Mouse (Mus musculus) stomach, embryonic 16.5 days (tissue): Measurements from ENCODE around the gene Hic2. TPM values are rescaled to one million over a fixed set of nuclear protein-coding genes. Genes with fewer than 3 reads are reported as not detected.

Source experiments
- ATAC-seq: fragments of 200-750 bp; cut with Nextera tagmentation; 2 replicates; pipeline ENCODE4 v1.8.0; 2017; ENCODE audit warnings: moderate number of reproducible peaks, moderate TSS enrichment; ENCODE audit not compliant: insufficient read depth, low FRiP score
- H3K27ac ChIP-seq: fragments of 300-500 bp; sonication (generic); 2 replicates; pipeline ENCODE4 v1.5.1; 2014; ENCODE audit warnings: low read length
- H3K27me3 ChIP-seq: fragments of 300-500 bp; sonication (generic); 2 replicates; pipeline ENCODE4 v1.6.1; 2014; ENCODE audit warnings: low read length, control low read depth, mixed read lengths; ENCODE audit not compliant: control insufficient read depth, insufficient read depth
- H3K36me3 ChIP-seq: fragments of 300-500 bp; sonication (generic); 2 replicates; pipeline ENCODE4 v1.6.1; 2014; ENCODE audit warnings: low read length; ENCODE audit not compliant: control insufficient read depth, insufficient read depth
- H3K4me1 ChIP-seq: fragments of 300-500 bp; sonication (generic); 2 replicates; pipeline ENCODE4 v1.6.1; 2014; ENCODE audit warnings: low read length, control low read depth, mixed read lengths; ENCODE audit not compliant: control insufficient read depth, insufficient read depth
- H3K4me2 ChIP-seq: fragments of 300-500 bp; sonication (generic); 2 replicates; pipeline ENCODE4 v1.6.1; 2014; ENCODE audit warnings: low read depth, low read length, mixed read lengths
- H3K4me3 ChIP-seq: fragments of 300-500 bp; sonication (generic); replicated peaks from 2 replicates; pipeline ENCODE4 v1.5.1; 2014; ENCODE audit warnings: mild to moderate bottlenecking, low read length
- H3K9ac ChIP-seq: fragments of 300-500 bp; sonication (generic); 2 replicates; pipeline ENCODE4 v1.6.1; 2014; ENCODE audit warnings: low read length
- H3K9me3 ChIP-seq: fragments of 300-500 bp; sonication (generic); replicated peaks from 2 replicates; pipeline ENCODE4 v1.6.1; 2016; ENCODE audit warnings: low read length, control low read depth; ENCODE audit not compliant: control insufficient read depth
- WGBS: fragments of 180-500 bp; shearing (Covaris S2); extraction: QIAGEN DNeasy Blood & Tissue Kit; methylation state at CpG from one replicate; pipeline ENCODE4 v1.1.7; 2014; 5-methylcytosine and 5-hydroxymethylcytosine counted together
- polyA plus RNA-seq: library from polyadenylated mRNA; unstranded; fragments of >200 nt; fragmentation: Nextera tagmentation; extraction: Ambion mirVana; gene quantifications from 2 replicates; pipeline ENCODE4 v1.2.1, GENCODE M21; 2015

The Hic2 gene
- polyA plus RNA-seq, 1 experiment from 2014 or later: 4.5 TPM

- Histone ChIP-seq H3K4me2 (no peak overlapping the region), H3K27me3 (no peaks in the 10 kb centered on the region), H3K27ac (no peak overlapping the region), H3K9ac (no peak overlapping the region), H3K36me3 (no peaks in the 10 kb centered on the region), H3K4me1 (peaks cover 43% of the 10 kb centered on the region), H3K4me3 (no peak overlapping the region), H3K9me3 (no peaks in the 10 kb centered on the region)
- no peak for ATAC-seq
- WGBS: 47% methylated on average over 6 of the region's 6 CpGs
Observed at GRCm38 (mm10) chr16:17249135-17249534, 15.8 kb downstream of the Hic2 start.

- H3K27ac ChIP-seq: no peak overlapping the region
- ATAC-seq: no peak
- H3K4me3 ChIP-seq: no peak overlapping the region
Observed at GRCm38 (mm10) chr16:17251539-17251938, 18.2 kb downstream of the Hic2 start.

GRCm38 (mm10) chr16:17252086-17252726, 18.8 kb downstream of the Hic2 start:
- ATAC-seq: peak; percentile 35; the same call in 1 of the 2 replicates
- no peaks in the 10 kb centered on the region for H3K9me3 ChIP-seq
- 69% methylated on average over 3 of the region's 3 CpGs for WGBS

More at GRCm38 (mm10) chr16:17251539-17251938, 18.2 kb downstream of the Hic2 start:
- Histone ChIP-seq H3K9me3 (no peaks in the 10 kb centered on the region), H3K4me2 (no peak overlapping the region), H3K9ac (no peak overlapping the region), H3K36me3 (no peaks in the 10 kb centered on the region), H3K27me3 (no peaks in the 10 kb centered on the region), H3K4me1 (peaks cover 45% of the 10 kb centered on the region)
- WGBS: 47% methylated on average over 3 of the region's 3 CpGs

GRCm38 (mm10) chr16:17252841-17253240, 19.5 kb downstream of the Hic2 start:
- H3K36me3 ChIP-seq: peaks cover 5% of the 10 kb centered on the region
- ATAC-seq: no peak
- H3K4me3 ChIP-seq: no peak overlapping the region
- no peaks in the 10 kb centered on the region for H3K9me3 ChIP-seq
- H3K27ac ChIP-seq: no peak overlapping the region
- H3K27me3 ChIP-seq: no peaks in the 10 kb centered on the region
- no peak overlapping the region for H3K4me2 ChIP-seq
- 58% methylated on average over 7 of the region's 7 CpGs for WGBS
- H3K9ac ChIP-seq: no peak overlapping the region
- peaks cover 38% of the 10 kb centered on the region for H3K4me1 ChIP-seq

More at GRCm38 (mm10) chr16:17252086-17252726, 18.8 kb downstream of the Hic2 start:
- Histone ChIP-seq H3K9ac (no peak overlapping the region), H3K4me1 (peaks cover 44% of the 10 kb centered on the region), H3K4me2 (no peak overlapping the region), H3K27me3 (no peaks in the 10 kb centered on the region), H3K36me3 (no peaks in the 10 kb centered on the region), H3K27ac (no peak overlapping the region), H3K4me3 (no peak overlapping the region)

- 36% methylated on average over 4 of the region's 4 CpGs for WGBS
- H3K36me3 ChIP-seq: peaks cover 7% of the 10 kb centered on the region
- H3K4me3 ChIP-seq: no peak overlapping the region
- no peaks in the 10 kb centered on the region for H3K9me3 ChIP-seq
- no peak overlapping the region for H3K9ac ChIP-seq
- H3K4me1 ChIP-seq: peaks cover 31% of the 10 kb centered on the region
- no peak overlapping the region for H3K4me2 ChIP-seq
- ATAC-seq: no peak
- no peak overlapping the region for H3K27ac ChIP-seq
- no peaks in the 10 kb centered on the region for H3K27me3 ChIP-seq
Observed at GRCm38 (mm10) chr16:17254005-17254597, 20.7 kb downstream of the Hic2 start.

GRCm38 (mm10) chr16:17255270-17255669, 21.9 kb downstream of the Hic2 start:
- 59% methylated on average over 2 of the region's 2 CpGs for WGBS
- Histone ChIP-seq H3K4me1 (peaks cover 29% of the 10 kb centered on the region), H3K4me3 (no peak overlapping the region), H3K27me3 (no peaks in the 10 kb centered on the region), H3K9ac (no peak overlapping the region), H3K4me2 (no peak overlapping the region), H3K36me3 (peaks cover 7% of the 10 kb centered on the region), H3K27ac (no peak overlapping the region), H3K9me3 (no peaks in the 10 kb centered on the region)
- no peak for ATAC-seq

GRCm38 (mm10) chr16:17257359-17257821, 24.0 kb downstream of the Hic2 start:
- H3K27me3 ChIP-seq: no peaks in the 10 kb centered on the region
- H3K4me1 ChIP-seq: peaks cover 18% of the 10 kb centered on the region
- no peak overlapping the region for H3K9ac ChIP-seq
- H3K4me2 ChIP-seq: no peak overlapping the region
- H3K27ac ChIP-seq: no peak overlapping the region
- ATAC-seq: no peak
- no peak overlapping the region for H3K4me3 ChIP-seq
- 92% methylated on average over 9 of the region's 9 CpGs for WGBS
- H3K9me3 ChIP-seq: no peaks in the 10 kb centered on the region
- H3K36me3 ChIP-seq: peaks cover 7% of the 10 kb centered on the region

- Histone ChIP-seq H3K9ac (no peak overlapping the region), H3K4me3 (no peak overlapping the region), H3K9me3 (no peaks in the 10 kb centered on the region), H3K36me3 (peaks cover 7% of the 10 kb centered on the region), H3K27me3 (no peaks in the 10 kb centered on the region), H3K4me1 (peaks cover 4% of the 10 kb centered on the region; the same call in 1 of the 2 replicates), H3K4me2 (no peak overlapping the region), H3K27ac (no peak overlapping the region)
- 94% methylated on average over 12 of the region's 12 CpGs for WGBS
- no peak for ATAC-seq
Observed at GRCm38 (mm10) chr16:17258917-17259316, 25.5 kb downstream of the Hic2 start.

- Histone ChIP-seq H3K27me3 (no peaks in the 10 kb centered on the region), H3K9ac (no peak overlapping the region), H3K4me1 (no peaks in the 10 kb centered on the region), H3K4me3 (no peak overlapping the region), H3K4me2 (no peak overlapping the region), H3K9me3 (no peaks in the 10 kb centered on the region), H3K36me3 (peaks cover 7% of the 10 kb centered on the region), H3K27ac (no peak overlapping the region)
- ATAC-seq: no peak
- WGBS: 92% methylated on average over 1 of the region's 1 CpGs
Observed at GRCm38 (mm10) chr16:17261341-17261740, 28.0 kb downstream of the Hic2 start.
